Mouse (Mus musculus): ENCODE results near the gene Opcml.

DNA sequence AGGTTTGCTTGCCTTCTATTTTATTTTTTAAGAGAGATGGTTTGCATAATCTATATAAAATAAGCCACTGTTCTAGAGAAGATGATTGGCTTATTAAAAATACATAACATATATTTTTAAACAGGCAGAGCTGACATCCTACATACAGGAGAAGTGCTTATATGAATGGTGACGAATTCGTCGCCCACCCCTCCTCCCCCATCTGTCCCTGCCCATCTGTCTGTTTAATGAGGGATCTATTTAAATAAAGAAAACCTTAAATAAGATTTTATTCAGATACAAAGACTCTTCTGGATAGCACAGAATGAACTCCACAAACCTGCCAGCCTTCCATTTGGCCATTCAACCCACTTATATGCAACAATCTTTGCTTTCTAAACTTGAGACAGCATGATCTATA is 872.3 kb downstream of the Opcml start:
- TF ChIP-seq EP300 (IDR thresholded peaks at IDR 0.05; ENCODE audit: low read depth) (no peak), CTCF (IDR thresholded peaks at IDR 0.05; ENCODE audit: low read depth) (no peak)
